Mouse (Mus musculus) right cerebral cortex, postnatal 36 days (tissue): Measurements from ENCODE around the gene Defb21.

Experiments
- DNase-seq, 2 experiments: peaks; one replicate each; pipeline ENCODE4 v3.0.0; 2022; ENCODE audit warnings: low spot score in 2 of 2, mixed read lengths in 1 of 2

Gene Defb21

GRCm38 (mm10) chr2:152604057-152604456 lies 31.5 kb downstream of the Defb21 start, which contains the start of gene Defb36:
TSS of gene Defb36 (plus strand) at chr2:152604327.
- peak in 1 of 2 experiments; percentile 14 for DNase-seq

GRCm38 (mm10) chr2:152607746-152608145 lies 35.2 kb downstream of the Defb21 start:
- DNase-seq, result no peak

GRCm38 (mm10) chr2:152608719-152609118 lies 36.2 kb downstream of the Defb21 start:
- DNase-seq, result no peak

- DNase-seq, result no peak
These were observed 39.6 kb downstream of the Defb21 start for GRCm38 (mm10) chr2:152612193-152612592.

- DNase-seq, result no peak
These were observed 43.0 kb downstream of the Defb21 start for GRCm38 (mm10) chr2:152615563-152615962.

GRCm38 (mm10) chr2:152616470-152616869 lies 43.9 kb downstream of the Defb21 start:
- DNase-seq, result no peak

- no peak for DNase-seq
These were observed 44.8 kb downstream of the Defb21 start for GRCm38 (mm10) chr2:152617374-152617773.

GRCm38 (mm10) chr2:152620367-152621134 lies 48.0 kb downstream of the Defb21 start:
- DNase-seq, result peak in 1 of 2 experiments; percentile 8

- no peak for DNase-seq
These were observed 49.6 kb downstream of the Defb21 start for GRCm38 (mm10) chr2:152622151-152622550.

GRCm38 (mm10) chr2:152622953-152623352 lies 50.4 kb downstream of the Defb21 start, which contains the start of gene Defb25:
TSS of gene Defb25 (minus strand) at chr2:152623053.
- DNase-seq, result no peak
